Mouse (Mus musculus) layer of hippocampus, adult 9-11 months (tissue): ENCODE data around the gene Olfr345.

Experiments
- DNase-seq: peaks from one replicate; pipeline ENCODE4 v3.0.0; 2022

Gene Olfr345

DNA sequence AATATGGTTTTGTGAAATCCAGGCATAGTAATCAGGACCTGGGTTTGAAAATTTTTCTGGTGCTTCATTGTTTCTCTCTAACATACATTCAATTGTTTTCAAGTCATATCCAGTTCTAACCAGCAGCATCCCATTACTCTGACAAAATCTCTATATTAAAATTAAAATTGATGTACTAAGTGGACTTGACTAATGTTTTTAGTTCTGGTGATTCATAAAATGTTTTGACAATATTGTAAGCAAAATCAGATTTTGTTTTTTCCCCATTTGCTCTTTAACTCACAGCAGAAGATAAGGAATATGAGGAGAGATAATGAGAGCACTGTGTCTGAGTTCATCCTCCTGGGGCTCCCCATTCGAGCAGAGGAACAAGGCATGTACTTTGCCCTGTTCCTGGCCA, at the start of gene Olfr345:
Olfr345 (plus strand) TSS at position 301 of the 400 bp plus-strand sequence.
- no peak for DNase-seq

DNA sequence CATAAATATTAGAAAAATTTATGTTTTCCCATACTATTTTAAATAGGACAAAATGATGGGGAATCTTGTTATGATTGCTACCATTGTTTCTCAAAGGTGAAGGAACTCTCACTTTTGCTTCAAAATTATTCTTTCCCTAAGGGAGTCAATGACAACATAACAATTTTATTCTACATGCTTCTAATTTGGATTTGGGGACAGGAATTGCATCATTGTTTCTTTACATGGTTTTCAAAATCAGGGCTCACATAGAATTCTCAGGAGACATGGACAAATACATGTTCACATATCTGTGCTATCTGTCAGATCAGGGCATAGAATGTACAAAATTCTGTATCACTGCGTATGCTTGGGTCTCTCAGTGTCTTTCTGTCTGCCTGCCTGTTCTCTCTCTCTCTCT, 45.6 kb downstream of the Olfr345 start, which contains the start of gene Olfr346:
Olfr346 (plus strand) TSS at position 301 of the 400 bp plus-strand sequence.
- no peak for DNase-seq
